Mouse (Mus musculus): ENCODE results near the gene Gm20388.

Gene Gm20388

GRCm38 (mm10) chr8:120083261-120083660, 172.6 kb downstream of the Gm20388 start:
- DNase-seq (ENCODE audit: low read depth, low spot score): no peak

- DNase-seq (ENCODE audit: low read depth, low spot score): no peak
Observed at GRCm38 (mm10) chr8:120084783-120085182, 174.1 kb downstream of the Gm20388 start.

- DNase-seq (ENCODE audit: low read depth, low spot score): no peak
Observed at GRCm38 (mm10) chr8:120089511-120089910, 178.9 kb downstream of the Gm20388 start.

GRCm38 (mm10) chr8:120091032-120091431, 180.4 kb downstream of the Gm20388 start:
- no peak for DNase-seq (ENCODE audit: low read depth, low spot score)

- no peak for DNase-seq (ENCODE audit: low read depth, low spot score)
Observed at GRCm38 (mm10) chr8:120093103-120093502, 182.5 kb downstream of the Gm20388 start.

GRCm38 (mm10) chr8:120094801-120095200, 184.2 kb downstream of the Gm20388 start:
- peak; percentile 71 for DNase-seq (ENCODE audit: low read depth, low spot score)

GRCm38 (mm10) chr8:120096486-120096885, 185.8 kb downstream of the Gm20388 start:
- DNase-seq (ENCODE audit: low read depth, low spot score): no peak

GRCm38 (mm10) chr8:120100388-120101067, 189.9 kb downstream of the Gm20388 start:
- no peak for DNase-seq (ENCODE audit: low read depth, low spot score)

GRCm38 (mm10) chr8:120101068-120101972, 190.7 kb downstream of the Gm20388 start, which contains the start of gene Zdhhc7:
Gene Zdhhc7 (minus strand): TSS chr8:120101482.
- DNase-seq (ENCODE audit: low read depth, low spot score): peak; percentile 68

GRCm38 (mm10) chr8:120103916-120104315, 193.3 kb downstream of the Gm20388 start:
- no peak for DNase-seq (ENCODE audit: low read depth, low spot score)

- no peak for DNase-seq (ENCODE audit: low read depth, low spot score)
Observed at GRCm38 (mm10) chr8:120104721-120105272, 194.2 kb downstream of the Gm20388 start.

- DNase-seq (ENCODE audit: low read depth, low spot score): no peak
Observed at GRCm38 (mm10) chr8:120109149-120109548, 198.5 kb downstream of the Gm20388 start.

- no peak for DNase-seq (ENCODE audit: low read depth, low spot score)
Observed at GRCm38 (mm10) chr8:120110966-120111365, 200.3 kb downstream of the Gm20388 start.

GRCm38 (mm10) chr8:120111382-120111781, 200.7 kb downstream of the Gm20388 start:
- no peak for DNase-seq (ENCODE audit: low read depth, low spot score)

- no peak for DNase-seq (ENCODE audit: low read depth, low spot score)
Observed at GRCm38 (mm10) chr8:120112535-120112934, 201.9 kb downstream of the Gm20388 start.

GRCm38 (mm10) chr8:120113306-120113705, 202.7 kb downstream of the Gm20388 start:
- DNase-seq (ENCODE audit: low read depth, low spot score): no peak

- peak; percentile 100 for DNase-seq (ENCODE audit: low read depth, low spot score)
Observed at GRCm38 (mm10) chr8:120113758-120114255, 203.2 kb downstream of the Gm20388 start, which contains the start of gene 6430548M08Rik. Gene 6430548M08Rik (plus strand): TSS chr8:120114152.

GRCm38 (mm10) chr8:120114315-120114841, 203.7 kb downstream of the Gm20388 start:
- no peak for DNase-seq (ENCODE audit: low read depth, low spot score)

- no peak for DNase-seq (ENCODE audit: low read depth, low spot score)
Observed at GRCm38 (mm10) chr8:120116600-120116999, 206.0 kb downstream of the Gm20388 start.

- DNase-seq (ENCODE audit: low read depth, low spot score): no peak
Observed at GRCm38 (mm10) chr8:120118162-120118561, 207.5 kb downstream of the Gm20388 start.

- DNase-seq (ENCODE audit: low read depth, low spot score): no peak
Observed at GRCm38 (mm10) chr8:120118847-120119246, 208.2 kb downstream of the Gm20388 start.

GRCm38 (mm10) chr8:120119429-120119828, 208.8 kb downstream of the Gm20388 start:
- no peak for DNase-seq (ENCODE audit: low read depth, low spot score)

All from retina, adult 2 months (tissue).